Mouse (Mus musculus): ENCODE results near the gene Mtmr4.

DNA sequence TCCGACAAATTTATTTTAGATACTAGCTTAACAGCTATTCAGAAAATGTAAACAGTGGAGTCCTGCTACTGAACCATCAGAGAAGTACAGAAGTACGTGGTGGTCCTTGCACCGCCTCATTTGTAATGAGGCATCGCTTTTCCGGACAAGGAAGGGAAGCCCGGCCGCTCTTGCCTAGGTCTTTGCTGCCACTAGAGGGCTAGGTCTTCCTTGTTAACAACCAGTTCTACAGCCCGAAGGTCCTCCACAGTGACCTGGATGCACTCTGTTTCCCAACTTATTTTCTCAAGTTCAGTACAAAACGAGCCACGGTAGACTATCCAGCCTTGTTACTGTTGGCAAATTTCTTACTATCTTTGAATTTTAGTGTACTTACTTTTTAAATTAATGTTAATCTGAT, 37.9 kb downstream of the Mtmr4 start:
- TF ChIP-seq POLR2A (IDR thresholded peaks at IDR 0.05; ENCODE audit: low read depth, low read length) (no peak), CTCF (conservative IDR thresholded peaks at IDR 0.05 in 1 of 2, IDR thresholded peaks at IDR 0.05 in 1 of 2; ENCODE audit: low read depth in 2 of 2, low read length in 2 of 2) (peak; percentile 76 to 92), MXI1 (IDR thresholded peaks at IDR 0.05; ENCODE audit: low read depth, low read length) (0 out of 2 replicates have a peak, but pooled peaks have one; percentile 42), IRF4 (IDR thresholded peaks at IDR 0.05; ENCODE audit: low read depth, low read length) (peak; percentile 45; the same call in 1 of the 2 replicates), EP300 (IDR thresholded peaks at IDR 0.05; ENCODE audit: low read length) (no peak), E2F4 (IDR thresholded peaks at IDR 0.05; ENCODE audit: insufficient replicate concordance, low read depth, low read length) (no peak)

Measured in CH12.LX (cell line).